Mouse (Mus musculus) intestine, postnatal 0 days (tissue): ENCODE measurements around the gene Slc17a5. TPM values are rescaled to one million over a fixed set of nuclear protein-coding genes. Genes with fewer than 3 reads are reported as not detected.
A peak's percentile ranks its signal among the peaks of the same experiment; 100 is the strongest.

Experiments
- ATAC-seq: fragments of 200-750 bp; cut with Nextera tagmentation; 2 replicates; pipeline ENCODE4 v1.8.0; 2017; ENCODE audit warnings: mild to moderate bottlenecking, moderate TSS enrichment, moderate library complexity
- H3K27ac ChIP-seq: fragments of 300-500 bp; sonication (generic); 2 replicates; pipeline ENCODE4 v1.5.1; 2014; ENCODE audit warnings: mild to moderate bottlenecking, low read depth, low read length, moderate library complexity
- H3K27me3 ChIP-seq: fragments of 300-500 bp; sonication (generic); replicated peaks from 2 replicates; pipeline ENCODE4 v1.6.1; 2014; ENCODE audit warnings: low read length, mixed read lengths; ENCODE audit not compliant: control insufficient read depth, insufficient read depth
- H3K36me3 ChIP-seq: fragments of 300-500 bp; sonication (generic); 2 replicates; pipeline ENCODE4 v1.6.1; 2014; ENCODE audit warnings: mild to moderate bottlenecking, moderate library complexity; ENCODE audit not compliant: control insufficient read depth, insufficient read depth
- H3K4me1 ChIP-seq: fragments of 300-500 bp; sonication (generic); replicated peaks from 2 replicates; pipeline ENCODE4 v1.6.1; 2014; ENCODE audit warnings: antibody characterized with exemption, low read length, mixed read lengths; ENCODE audit not compliant: control insufficient read depth, insufficient read depth
- H3K4me2 ChIP-seq: fragments of 300-500 bp; sonication (generic); replicated peaks from 2 replicates; pipeline ENCODE4 v1.6.1; 2014; ENCODE audit warnings: low read depth, mild to moderate bottlenecking, moderate library complexity
- H3K4me3 ChIP-seq: fragments of 300-500 bp; sonication (generic); 2 replicates; pipeline ENCODE4 v1.5.1; 2014; ENCODE audit warnings: low read depth, low read length
- H3K9ac ChIP-seq: fragments of 300-500 bp; sonication (generic); 2 replicates; pipeline ENCODE4 v1.6.1; 2014; ENCODE audit warnings: mild to moderate bottlenecking, low read depth, low read length
- H3K9me3 ChIP-seq: fragments of 300-500 bp; sonication (generic); 2 replicates; pipeline ENCODE4 v1.6.1; 2016; ENCODE audit warnings: mixed run types; ENCODE audit not compliant: control insufficient read depth
- CTCF ChIP-seq: sonication (generic); IDR thresholded peaks from 2 replicates; pipeline ENCODE4 v1.5.1; 2016; ENCODE audit warnings: low read depth, mild to moderate bottlenecking, control low read depth, antibody characterized with exemption, moderate library complexity
- WGBS: fragments of 180-500 bp; shearing (Covaris S2); extraction: QIAGEN DNeasy Blood & Tissue Kit; methylation state at CpG from one replicate; pipeline ENCODE4 v1.1.7; 2014; 5-methylcytosine and 5-hydroxymethylcytosine counted together
- polyA plus RNA-seq: library from polyadenylated mRNA; unstranded; fragments of >200 nt; fragmentation: Nextera tagmentation; extraction: Ambion mirVana; gene quantifications from 2 replicates; pipeline ENCODE4 v1.2.1, GENCODE M21; 2015

Slc17a5 gene
- polyA plus RNA-seq = 250 and 313 TPM in 2 replicates

DNA sequence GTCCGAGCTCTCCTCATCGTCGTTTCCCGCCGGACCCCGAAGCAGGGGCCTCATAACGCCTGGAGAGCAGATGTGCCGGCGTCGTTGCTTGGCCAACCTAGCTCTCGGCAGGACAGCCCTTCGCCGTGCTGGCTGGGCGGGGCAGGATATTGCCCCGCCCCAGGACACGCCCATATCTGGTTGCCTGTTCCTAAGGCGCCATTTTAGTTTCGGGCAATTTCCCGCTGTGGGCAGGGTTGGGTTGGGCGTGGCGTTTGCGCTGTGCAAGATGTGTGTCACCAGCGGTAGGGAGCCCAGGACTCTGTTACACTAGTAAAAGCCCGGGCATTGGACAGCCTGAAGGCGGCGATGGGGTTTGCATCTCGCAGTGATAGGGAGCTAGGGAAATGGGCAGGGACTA, at the start of gene Slc17a5:
Gene Slc17a5, minus strand, starts transcription at position 128 of the 400 bp plus-strand sequence.
- TF ChIP-seq CTCF = peak; percentile 39
- H3K4me3 ChIP-seq = peak within 1 kb of the TSS; percentile 74
- peak within 1 kb of the TSS; percentile 78 for H3K4me2 ChIP-seq
- H3K36me3 ChIP-seq = peaks cover 7% of the 10 kb centered on the region; the same call in 1 of the 2 replicates
- no peaks in the 10 kb centered on the region; the same call in 1 of the 2 replicates for H3K4me1 ChIP-seq
- peak within 1 kb of the TSS; percentile 83 for H3K27ac ChIP-seq
- no peaks in the 10 kb centered on the region for H3K27me3 ChIP-seq
- H3K9ac ChIP-seq = peak within 1 kb of the TSS; percentile 82
- peak; percentile 93 for ATAC-seq
- under 1% methylated on average over 27 of the region's 27 CpGs for WGBS
- no peaks in the 10 kb centered on the region for H3K9me3 ChIP-seq

- no peaks in the 10 kb centered on the region for H3K36me3 ChIP-seq
- ATAC-seq = no peak
- no peaks in the 10 kb centered on the region for H3K4me1 ChIP-seq
- 90% methylated on average over 3 of the region's 3 CpGs for WGBS
- no peak for TF ChIP-seq CTCF
- no peak overlapping the region for H3K4me2 ChIP-seq
- no peaks in the 10 kb centered on the region for H3K9me3 ChIP-seq
- no peak overlapping the region for H3K4me3 ChIP-seq
- no peaks in the 10 kb centered on the region for H3K27me3 ChIP-seq
- H3K9ac ChIP-seq = no peak overlapping the region
- no peak overlapping the region for H3K27ac ChIP-seq
Observed at GRCm38 (mm10) chr9:78633976-78634375, 46.1 kb upstream of the Slc17a5 start.

DNA sequence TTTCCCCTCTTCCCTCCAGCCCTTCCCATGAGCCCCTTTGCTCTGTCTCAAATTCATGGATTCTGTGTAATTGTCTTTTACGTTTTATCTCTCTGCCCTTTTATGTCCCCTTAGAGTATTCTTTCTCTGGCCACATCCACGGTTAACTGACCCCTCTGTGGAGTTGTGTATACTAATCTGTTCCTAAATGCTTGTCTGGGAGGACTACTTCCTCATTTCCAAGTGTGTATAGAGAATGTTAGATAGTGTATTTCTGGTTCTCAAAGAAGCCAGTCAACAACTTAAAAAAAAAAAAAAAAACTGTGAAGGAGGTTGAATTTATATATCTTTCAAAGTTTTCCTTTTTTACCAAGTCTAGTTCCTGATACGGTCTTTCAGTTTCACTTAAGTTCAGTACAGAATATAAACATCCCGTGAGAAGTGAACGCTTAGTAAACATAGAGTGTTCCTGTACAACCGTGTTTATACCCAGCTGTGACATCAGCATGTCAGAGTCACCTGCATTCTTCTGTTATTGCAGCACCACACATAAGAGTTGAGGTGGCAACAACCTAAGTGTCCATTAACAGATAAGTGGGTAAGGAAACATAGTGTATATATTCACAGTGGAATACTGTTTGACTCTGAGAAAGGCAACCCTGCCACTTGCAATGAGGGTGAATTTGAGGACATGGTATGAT, 44.1 kb upstream of the Slc17a5 start:
- H3K4me1 ChIP-seq = no peaks in the 10 kb centered on the region
- WGBS = 45% methylated on average over 6 of the region's 6 CpGs
- ATAC-seq = no peak
- no peak for TF ChIP-seq CTCF
- no peak overlapping the region for H3K27ac ChIP-seq
- H3K27me3 ChIP-seq = no peaks in the 10 kb centered on the region
- no peak overlapping the region for H3K4me3 ChIP-seq
- no peaks in the 10 kb centered on the region for H3K36me3 ChIP-seq
- H3K4me2 ChIP-seq = no peak overlapping the region
- no peaks in the 10 kb centered on the region for H3K9me3 ChIP-seq
- no peak overlapping the region for H3K9ac ChIP-seq

DNA sequence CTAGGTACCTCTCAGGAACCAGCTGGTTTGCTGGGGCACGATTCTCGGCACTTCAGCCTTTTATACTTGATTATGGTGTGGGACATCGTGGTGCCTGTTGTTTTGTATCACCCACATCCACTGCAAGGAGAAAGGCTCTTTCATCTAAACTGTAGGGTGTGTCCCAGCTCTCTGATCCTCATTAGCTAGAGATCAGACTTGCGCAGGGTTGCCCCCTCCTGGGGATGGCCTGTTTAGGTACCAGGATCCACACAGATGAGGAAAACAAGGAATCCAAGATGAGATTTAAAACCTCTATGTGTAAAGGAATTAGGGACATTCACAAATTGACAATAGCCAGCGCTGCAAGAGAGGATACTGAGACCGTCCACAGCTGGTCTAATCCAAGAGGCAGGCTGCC, 42.1 kb upstream of the Slc17a5 start:
- Histone ChIP-seq H3K9me3 (no peaks in the 10 kb centered on the region), H3K4me2 (no peak overlapping the region), H3K27me3 (no peaks in the 10 kb centered on the region), H3K36me3 (no peaks in the 10 kb centered on the region), H3K27ac (no peak overlapping the region), H3K9ac (no peak overlapping the region), H3K4me1 (no peaks in the 10 kb centered on the region), H3K4me3 (no peak overlapping the region)
- ATAC-seq = no peak
- peak; percentile 54 for TF ChIP-seq CTCF
- WGBS = 54% methylated on average over 6 of the region's 6 CpGs

DNA sequence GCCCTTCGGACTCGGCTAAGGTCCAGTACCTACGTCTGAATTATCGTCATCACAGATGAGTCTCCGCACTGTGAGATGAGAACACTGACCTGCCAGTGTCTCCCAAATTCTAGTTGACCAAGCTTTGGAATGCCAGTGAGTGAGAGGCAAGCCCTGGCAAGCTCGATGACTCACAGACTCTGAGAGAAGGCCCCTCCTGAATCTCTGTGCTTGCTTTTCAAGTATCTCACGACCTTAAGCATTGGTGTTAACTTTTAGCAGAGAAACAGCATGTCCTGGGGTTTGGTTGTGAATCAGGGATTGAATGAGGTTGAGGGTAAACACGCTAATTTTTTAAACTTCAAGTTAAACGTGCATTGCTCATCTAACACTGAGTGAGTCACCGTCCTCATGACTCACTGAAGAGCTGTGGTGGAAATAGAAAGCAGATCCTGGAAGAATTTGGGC, 35.5 kb upstream of the Slc17a5 start:
- no peaks in the 10 kb centered on the region for H3K4me1 ChIP-seq
- ATAC-seq = no peak
- H3K27me3 ChIP-seq = no peaks in the 10 kb centered on the region
- no peak overlapping the region for H3K4me3 ChIP-seq
- H3K27ac ChIP-seq = no peak overlapping the region
- TF ChIP-seq CTCF = no peak
- WGBS = 69% methylated on average over 10 of the region's 10 CpGs
- H3K9ac ChIP-seq = no peak overlapping the region
- H3K9me3 ChIP-seq = no peaks in the 10 kb centered on the region
- no peak overlapping the region for H3K4me2 ChIP-seq
- no peaks in the 10 kb centered on the region for H3K36me3 ChIP-seq

DNA sequence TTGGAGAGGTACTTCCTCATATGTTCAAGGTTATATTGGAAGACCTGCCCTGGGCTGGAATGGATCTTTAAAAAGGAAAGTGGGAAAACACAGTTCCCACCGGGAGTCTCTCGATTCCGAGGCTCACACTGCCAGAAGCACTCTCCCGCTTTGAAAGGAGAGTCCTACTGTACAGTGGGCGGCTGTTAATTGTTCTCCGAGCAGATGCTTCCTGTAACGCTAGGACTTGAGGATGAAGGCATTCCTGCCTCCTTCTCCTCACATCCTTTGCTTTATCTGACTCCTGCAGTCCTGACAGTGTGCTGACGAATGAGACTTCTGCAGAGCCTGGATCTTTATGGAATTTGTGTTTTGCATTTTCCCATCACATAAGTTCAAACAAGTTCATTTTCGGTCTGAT, 31.4 kb upstream of the Slc17a5 start:
- Histone ChIP-seq H3K4me2 (no peak overlapping the region), H3K36me3 (no peaks in the 10 kb centered on the region), H3K4me1 (no peaks in the 10 kb centered on the region), H3K27ac (no peak overlapping the region), H3K4me3 (no peak overlapping the region), H3K9me3 (no peaks in the 10 kb centered on the region), H3K9ac (no peak overlapping the region), H3K27me3 (peaks cover 23% of the 10 kb centered on the region)
- ATAC-seq = no peak
- WGBS = 76% methylated on average over 9 of the region's 9 CpGs
- TF ChIP-seq CTCF = no peak
